Mouse (Mus musculus) hindbrain, embryonic 12.5 days (tissue): ENCODE measurements around the gene Pepd. TPM values are rescaled to one million over a fixed set of nuclear protein-coding genes. Genes with fewer than 3 reads are reported as not detected.

Source experiments
- ATAC-seq: fragments of 200-750 bp; cut with Nextera tagmentation; 2 replicates; pipeline ENCODE4 v1.8.0; 2017; ENCODE audit warnings: moderate TSS enrichment; ENCODE audit not compliant: low FRiP score
- H3K27ac ChIP-seq: fragments of 300-500 bp; sonication (generic); 2 replicates; pipeline ENCODE4 v1.5.1; 2016; ENCODE audit warnings: mild to moderate bottlenecking
- H3K27me3 ChIP-seq: fragments of 300-500 bp; sonication (generic); 2 replicates; pipeline ENCODE4 v1.6.1; 2016; ENCODE audit warnings: mild to moderate bottlenecking
- H3K36me3 ChIP-seq: fragments of 300-500 bp; sonication (generic); 2 replicates; pipeline ENCODE4 v1.6.1; 2016; ENCODE audit warnings: mild to moderate bottlenecking
- H3K4me1 ChIP-seq: fragments of 300-500 bp; sonication (generic); 2 replicates; pipeline ENCODE4 v1.6.1; 2016
- H3K4me2 ChIP-seq: fragments of 300-500 bp; sonication (generic); replicated peaks from 2 replicates; pipeline ENCODE4 v1.6.1; 2016; ENCODE audit warnings: mild to moderate bottlenecking
- H3K4me3 ChIP-seq: fragments of 300-500 bp; sonication (generic); 2 replicates; pipeline ENCODE4 v1.5.1; 2016; ENCODE audit warnings: mild to moderate bottlenecking
- H3K9ac ChIP-seq: fragments of 300-500 bp; sonication (generic); 2 replicates; pipeline ENCODE4 v1.6.1; 2016; ENCODE audit warnings: mild to moderate bottlenecking, moderate library complexity
- H3K9me3 ChIP-seq: fragments of 300-500 bp; sonication (generic); replicated peaks from 2 replicates; pipeline ENCODE4 v1.6.1; 2016; ENCODE audit warnings: mild to moderate bottlenecking
- WGBS: fragments of 180-500 bp; shearing (Covaris S2); methylation state at CpG from one replicate; pipeline ENCODE4 v1.1.7; 2016; 5-methylcytosine and 5-hydroxymethylcytosine counted together
- polyA plus RNA-seq: library from polyadenylated mRNA; unstranded; fragments of >200 nt; fragmentation: Nextera tagmentation; extraction: Ambion mirVana; gene quantifications from 2 replicates; pipeline ENCODE4 v1.2.1, GENCODE M21; 2016

Pepd gene
- 55.6 and 56.0 TPM in 2 replicates for polyA plus RNA-seq

DNA sequence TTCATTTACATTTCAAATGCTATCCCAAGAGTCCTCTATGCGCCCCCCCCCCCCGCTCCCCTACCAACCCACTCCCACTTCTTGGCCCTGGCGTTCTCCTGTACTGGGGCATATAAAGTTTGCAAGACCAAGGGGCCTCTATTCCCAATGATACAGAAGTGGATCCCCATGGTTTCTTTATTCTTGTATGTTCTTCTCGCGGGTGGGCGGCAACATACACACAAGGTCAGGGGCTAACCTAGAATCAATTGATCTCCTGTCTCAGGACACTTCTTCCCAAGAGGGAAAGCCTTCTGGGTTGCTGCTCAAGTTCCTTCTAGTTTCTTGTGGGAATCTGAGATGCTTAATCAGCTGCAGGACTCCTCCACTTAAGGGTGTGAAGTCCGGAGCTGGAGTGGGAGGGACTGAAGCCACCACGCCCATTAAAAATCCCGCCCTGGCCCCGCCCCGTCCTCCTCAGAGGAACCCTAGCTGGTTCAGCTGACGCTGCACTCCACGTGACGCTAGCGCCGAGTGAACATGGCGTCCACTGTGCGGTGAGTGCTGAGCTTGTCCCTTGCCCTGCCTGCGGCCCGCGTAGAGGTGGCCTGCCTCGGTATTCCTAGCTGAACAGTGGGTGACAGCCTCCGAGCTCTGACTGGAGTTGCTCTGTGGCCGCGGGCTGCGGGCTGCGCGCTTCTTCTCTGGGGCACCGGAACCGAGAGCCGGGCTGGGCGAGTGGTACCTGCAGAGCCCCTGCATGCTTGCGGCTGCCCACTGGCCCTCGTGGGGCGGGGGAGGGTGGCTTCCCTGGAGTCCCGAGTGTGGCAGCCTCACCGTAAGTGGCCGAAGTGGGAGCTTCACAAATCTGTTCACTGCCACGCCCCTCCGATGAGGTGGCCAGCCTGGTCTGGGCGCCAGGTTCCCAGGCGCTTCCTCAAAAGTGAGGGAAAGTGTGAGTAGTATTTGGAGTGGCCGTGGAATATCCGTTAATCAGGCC is at the start of gene Pepd:
TSS of gene Pepd (plus strand) at position 461 of the 979 bp plus-strand sequence.
- Histone ChIP-seq H3K9ac (peak within 1 kb of the TSS; percentile 70), H3K27ac (peak within 1 kb of the TSS; percentile 9; the same call in 1 of the 2 replicates), H3K27me3 (no peaks in the 10 kb centered on the region), H3K4me1 (peaks cover 23% of the 10 kb centered on the region), H3K9me3 (peaks cover 4% of the 10 kb centered on the region), H3K4me3 (peak within 1 kb of the TSS; percentile 61), H3K4me2 (peak within 1 kb of the TSS; percentile 73), H3K36me3 (no peaks in the 10 kb centered on the region)
- peak; percentile 92 for ATAC-seq
- 6% methylated on average over 44 of the region's 44 CpGs for WGBS

DNA sequence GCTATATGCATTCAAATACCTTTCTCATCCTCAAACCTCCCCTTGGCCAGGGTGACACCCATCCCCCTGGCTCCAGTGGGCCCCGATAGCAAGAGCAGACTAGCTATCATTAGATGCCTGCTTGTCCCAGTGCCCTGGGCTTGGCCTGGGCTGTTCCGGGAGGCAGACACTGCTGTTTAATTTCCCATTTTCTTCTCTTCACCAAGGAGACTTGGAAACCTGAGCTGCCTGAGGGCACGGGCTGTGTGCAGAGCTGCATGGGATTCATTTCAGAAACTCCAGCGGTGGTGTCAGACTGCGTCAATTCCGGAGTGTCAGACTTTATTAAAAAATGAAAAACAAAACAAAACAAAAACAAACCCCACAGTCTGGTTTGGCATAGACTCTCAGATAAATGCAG is 44.9 kb upstream of the Pepd start:
- Histone ChIP-seq H3K27ac (peak overlapping the region; percentile 2; the same call in 1 of the 2 replicates), H3K27me3 (no peaks in the 10 kb centered on the region)
- WGBS, result 44% methylated on average over 6 of the region's 6 CpGs

DNA sequence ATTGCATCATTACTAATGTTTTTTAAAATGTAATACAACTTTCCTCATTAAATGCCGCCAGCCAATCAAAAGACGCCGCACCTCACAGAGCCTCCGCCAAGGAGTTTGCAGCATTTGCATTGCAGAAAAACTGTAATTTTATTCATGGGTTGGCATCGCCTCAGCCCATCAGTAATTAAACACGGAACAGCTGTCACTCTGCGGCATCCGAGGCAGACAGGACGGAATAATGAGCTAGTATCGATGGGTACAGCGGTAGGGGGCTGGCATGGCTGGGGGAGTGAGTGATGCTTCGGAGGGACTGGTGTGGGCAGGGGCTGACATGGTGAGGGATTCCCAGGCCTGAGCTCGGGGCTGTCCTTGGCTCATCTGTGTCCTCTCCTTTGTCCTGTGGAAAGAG is 42.5 kb upstream of the Pepd start:
- peak overlapping the region; percentile 12; the same call in 1 of the 2 replicates for H3K4me2 ChIP-seq
- H3K27ac ChIP-seq, result peak overlapping the region; percentile 61
- 50% methylated on average over 13 of the region's 13 CpGs for WGBS
- H3K9ac ChIP-seq, result no peak overlapping the region
- H3K4me3 ChIP-seq, result no peak overlapping the region
- H3K36me3 ChIP-seq, result no peaks in the 10 kb centered on the region
- peaks cover 17% of the 10 kb centered on the region for H3K4me1 ChIP-seq
- H3K27me3 ChIP-seq, result no peaks in the 10 kb centered on the region
- peak; percentile 92 for ATAC-seq
- no peaks in the 10 kb centered on the region for H3K9me3 ChIP-seq

More for the DNA sequence above, 44.9 kb upstream of the Pepd start:
- ATAC-seq, result no peak
- no peak overlapping the region for H3K4me2 ChIP-seq
- H3K9me3 ChIP-seq, result no peaks in the 10 kb centered on the region
- no peak overlapping the region for H3K4me3 ChIP-seq
- H3K9ac ChIP-seq, result no peak overlapping the region
- H3K4me1 ChIP-seq, result peaks cover 17% of the 10 kb centered on the region
- no peaks in the 10 kb centered on the region for H3K36me3 ChIP-seq

DNA sequence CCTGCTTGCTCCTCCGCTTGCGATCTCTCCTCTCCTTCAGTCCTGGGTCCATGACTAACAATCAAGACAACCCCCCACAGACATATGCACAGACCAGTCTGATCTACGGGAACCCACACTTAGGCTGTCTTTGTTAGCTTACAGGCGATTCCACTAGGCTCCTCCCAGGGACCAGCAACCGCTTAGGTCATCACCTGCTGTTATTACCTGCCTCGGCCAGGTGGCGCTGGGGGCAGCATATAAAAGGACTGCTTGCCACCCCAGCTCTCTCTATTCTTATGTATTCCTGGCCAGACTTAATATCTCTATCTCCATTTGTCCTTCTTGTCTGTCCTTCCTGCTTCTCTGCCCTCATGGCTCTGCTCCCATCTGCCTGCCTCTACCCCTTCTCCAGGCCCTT is 35.4 kb upstream of the Pepd start:
- Histone ChIP-seq H3K36me3 (no peaks in the 10 kb centered on the region), H3K4me2 (no peak overlapping the region), H3K4me3 (no peak overlapping the region), H3K27me3 (no peaks in the 10 kb centered on the region), H3K9me3 (no peaks in the 10 kb centered on the region), H3K27ac (no peak overlapping the region), H3K9ac (no peak overlapping the region), H3K4me1 (no peaks in the 10 kb centered on the region)
- no peak for ATAC-seq
- WGBS, result 67% methylated on average over 7 of the region's 7 CpGs

DNA sequence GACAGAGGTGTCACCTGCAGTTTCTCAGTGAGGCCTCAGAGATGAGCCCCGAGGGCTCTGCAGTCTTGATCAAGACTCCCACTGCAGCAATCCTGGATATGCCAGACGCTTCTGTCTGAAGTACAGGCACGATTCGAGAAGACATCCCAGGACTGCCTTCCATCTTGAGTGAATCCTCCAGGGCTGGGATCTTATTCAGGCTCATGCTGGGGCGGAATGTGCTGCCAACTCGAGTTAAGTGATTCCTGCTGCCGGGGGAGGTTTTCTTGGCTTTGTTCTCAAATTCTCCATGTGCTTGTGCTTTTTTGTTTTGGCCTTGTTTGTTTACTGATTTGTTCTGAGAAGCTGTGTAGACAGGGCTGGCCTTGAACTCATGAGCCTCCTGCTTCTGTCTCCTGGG is 34.4 kb upstream of the Pepd start:
- WGBS, result 59% methylated on average over 7 of the region's 7 CpGs
- Histone ChIP-seq H3K9ac (no peak overlapping the region), H3K4me2 (no peak overlapping the region), H3K4me3 (no peak overlapping the region), H3K4me1 (no peaks in the 10 kb centered on the region), H3K27me3 (no peaks in the 10 kb centered on the region), H3K9me3 (no peaks in the 10 kb centered on the region), H3K36me3 (no peaks in the 10 kb centered on the region), H3K27ac (no peak overlapping the region)
- ATAC-seq, result no peak

DNA sequence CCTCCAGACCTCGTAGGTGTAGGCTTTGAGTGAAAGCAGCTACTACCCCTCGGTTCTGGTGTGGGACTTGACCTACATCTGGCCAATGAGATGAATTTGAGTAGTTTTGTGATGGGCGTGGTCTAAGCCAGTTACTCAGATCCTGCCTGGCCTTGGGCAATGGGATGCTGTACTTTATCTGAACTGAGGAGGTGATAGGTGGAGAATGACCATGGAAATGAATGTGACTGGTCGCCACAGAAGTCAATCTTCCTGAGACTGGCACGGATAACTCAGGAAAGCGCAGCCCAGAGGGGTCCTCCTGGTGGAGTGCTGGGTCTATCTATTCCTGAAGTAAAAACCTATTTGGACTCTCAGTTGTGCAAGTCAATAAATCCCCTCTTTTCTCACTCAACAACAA is 23.7 kb upstream of the Pepd start:
- Histone ChIP-seq H3K27me3 (no peaks in the 10 kb centered on the region), H3K27ac (no peak overlapping the region), H3K4me1 (peaks cover 3% of the 10 kb centered on the region; the same call in 1 of the 2 replicates), H3K9ac (no peak overlapping the region), H3K9me3 (peaks cover 5% of the 10 kb centered on the region), H3K36me3 (no peaks in the 10 kb centered on the region), H3K4me3 (no peak overlapping the region), H3K4me2 (no peak overlapping the region)
- WGBS, result 71% methylated on average over 6 of the region's 6 CpGs
- ATAC-seq, result no peak

DNA sequence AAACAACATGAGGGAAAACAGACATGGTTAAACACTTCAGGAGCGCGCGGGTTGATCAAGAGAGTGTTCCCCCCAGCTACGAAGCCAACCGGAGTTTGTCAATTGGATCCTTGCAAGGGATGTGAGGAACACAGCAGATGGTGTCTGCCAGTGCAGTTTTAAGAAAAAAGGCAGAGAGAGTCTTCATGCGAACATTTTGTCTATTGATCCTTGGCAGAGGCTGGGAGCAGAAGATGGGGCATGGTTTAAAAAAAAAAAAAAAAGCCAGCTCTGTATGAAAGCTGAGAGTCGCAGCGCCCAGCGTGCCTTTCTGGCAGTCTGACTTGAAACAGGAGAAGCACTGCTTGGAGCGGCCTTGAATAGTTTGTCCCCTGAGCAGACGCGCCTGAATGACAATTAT is 23.3 kb upstream of the Pepd start:
- H3K27ac ChIP-seq, result no peak overlapping the region
- H3K4me1 ChIP-seq, result peaks cover 3% of the 10 kb centered on the region; the same call in 1 of the 2 replicates
- no peak overlapping the region for H3K9ac ChIP-seq
- 53% methylated on average over 12 of the region's 12 CpGs for WGBS
- H3K4me2 ChIP-seq, result no peak overlapping the region
- no peak for ATAC-seq
- H3K27me3 ChIP-seq, result no peaks in the 10 kb centered on the region
- H3K36me3 ChIP-seq, result no peaks in the 10 kb centered on the region
- peaks cover 5% of the 10 kb centered on the region for H3K9me3 ChIP-seq
- no peak overlapping the region for H3K4me3 ChIP-seq

DNA sequence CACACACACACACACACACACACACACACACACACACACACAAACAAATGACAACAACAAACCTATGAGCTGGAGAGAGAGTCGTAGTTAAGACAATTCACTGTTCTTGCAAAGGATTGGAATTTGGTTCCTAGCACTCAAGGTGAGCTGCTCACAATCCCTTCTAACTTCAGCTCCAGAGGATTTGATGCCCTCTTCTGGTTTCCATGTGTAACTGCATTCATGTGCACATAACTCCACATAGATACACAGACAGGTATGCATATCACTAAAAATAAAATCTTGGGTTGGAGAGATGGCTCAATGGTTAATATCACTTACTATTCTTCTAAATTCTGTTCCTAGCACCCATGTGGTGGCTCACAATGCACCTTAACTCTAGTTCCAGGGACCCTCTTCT is 19.3 kb upstream of the Pepd start:
- no peak overlapping the region for H3K27ac ChIP-seq
- H3K27me3 ChIP-seq, result no peaks in the 10 kb centered on the region
- H3K9ac ChIP-seq, result no peak overlapping the region
- no peak for ATAC-seq
- 88% methylated on average over 1 of the region's 1 CpGs for whole genome bisulfite sequencing
- no peaks in the 10 kb centered on the region for H3K36me3 ChIP-seq
- peaks cover 18% of the 10 kb centered on the region for H3K4me1 ChIP-seq
- no peak overlapping the region for H3K4me2 ChIP-seq
- no peak overlapping the region for H3K4me3 ChIP-seq
- H3K9me3 ChIP-seq, result peaks cover 5% of the 10 kb centered on the region

DNA sequence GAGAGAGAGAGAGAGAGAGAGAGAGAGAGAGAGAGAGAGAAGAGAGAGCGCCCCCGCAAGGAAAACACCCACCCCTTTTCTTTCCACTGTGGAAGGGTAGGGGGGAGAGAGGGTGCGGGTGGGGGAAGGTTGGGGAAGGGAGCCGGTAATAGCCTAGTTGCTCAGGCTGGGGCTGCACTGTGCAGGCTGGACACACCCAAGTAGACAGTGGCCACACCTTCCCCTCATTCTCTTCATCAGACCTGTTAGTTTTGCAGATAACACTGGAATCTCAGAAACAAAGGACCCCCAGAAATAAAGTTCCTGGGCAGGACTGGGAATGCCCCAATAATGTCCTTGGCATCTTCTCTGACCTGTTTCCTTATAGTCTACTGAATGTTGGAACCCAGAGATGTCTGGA is 15.7 kb upstream of the Pepd start:
- WGBS, result 88% methylated on average over 4 of the region's 4 CpGs
- ATAC-seq, result no peak
- H3K4me1 ChIP-seq, result peaks cover 18% of the 10 kb centered on the region

DNA sequence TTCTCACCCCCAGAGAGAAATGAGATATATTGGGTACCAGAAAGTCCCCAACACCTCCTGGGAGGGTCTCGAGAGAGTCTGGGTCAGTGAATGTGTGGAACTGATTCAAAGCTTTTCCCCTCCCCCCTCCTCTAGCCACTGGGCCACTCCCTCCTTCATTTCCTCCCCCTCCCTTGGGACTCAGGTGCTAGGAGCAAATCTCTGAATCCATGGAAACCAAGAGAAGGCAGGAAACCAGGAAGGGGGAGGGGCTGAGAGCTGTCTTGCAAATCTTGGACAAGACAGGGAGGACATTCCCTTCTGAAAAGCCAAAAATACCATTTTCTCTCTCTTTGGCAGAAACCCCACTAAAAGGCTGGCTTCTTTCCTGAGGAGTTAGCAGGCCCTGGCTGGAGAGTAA is 15.1 kb upstream of the Pepd start:
- Histone ChIP-seq H3K4me3 (no peak overlapping the region), H3K4me2 (no peak overlapping the region), H3K9me3 (peaks cover 5% of the 10 kb centered on the region), H3K36me3 (no peaks in the 10 kb centered on the region), H3K27me3 (no peaks in the 10 kb centered on the region), H3K4me1 (peaks cover 17% of the 10 kb centered on the region), H3K9ac (no peak overlapping the region), H3K27ac (no peak overlapping the region)
- WGBS, result 12% methylated on average over 1 of the region's 1 CpGs
- no peak for ATAC-seq

More for the DNA sequence above, 15.7 kb upstream of the Pepd start:
- peaks cover 5% of the 10 kb centered on the region for H3K9me3 ChIP-seq
- no peak overlapping the region for H3K9ac ChIP-seq
- no peak overlapping the region for H3K4me3 ChIP-seq
- no peak overlapping the region for H3K27ac ChIP-seq
- H3K27me3 ChIP-seq, result no peaks in the 10 kb centered on the region
- H3K4me2 ChIP-seq, result no peak overlapping the region
- no peaks in the 10 kb centered on the region for H3K36me3 ChIP-seq

DNA sequence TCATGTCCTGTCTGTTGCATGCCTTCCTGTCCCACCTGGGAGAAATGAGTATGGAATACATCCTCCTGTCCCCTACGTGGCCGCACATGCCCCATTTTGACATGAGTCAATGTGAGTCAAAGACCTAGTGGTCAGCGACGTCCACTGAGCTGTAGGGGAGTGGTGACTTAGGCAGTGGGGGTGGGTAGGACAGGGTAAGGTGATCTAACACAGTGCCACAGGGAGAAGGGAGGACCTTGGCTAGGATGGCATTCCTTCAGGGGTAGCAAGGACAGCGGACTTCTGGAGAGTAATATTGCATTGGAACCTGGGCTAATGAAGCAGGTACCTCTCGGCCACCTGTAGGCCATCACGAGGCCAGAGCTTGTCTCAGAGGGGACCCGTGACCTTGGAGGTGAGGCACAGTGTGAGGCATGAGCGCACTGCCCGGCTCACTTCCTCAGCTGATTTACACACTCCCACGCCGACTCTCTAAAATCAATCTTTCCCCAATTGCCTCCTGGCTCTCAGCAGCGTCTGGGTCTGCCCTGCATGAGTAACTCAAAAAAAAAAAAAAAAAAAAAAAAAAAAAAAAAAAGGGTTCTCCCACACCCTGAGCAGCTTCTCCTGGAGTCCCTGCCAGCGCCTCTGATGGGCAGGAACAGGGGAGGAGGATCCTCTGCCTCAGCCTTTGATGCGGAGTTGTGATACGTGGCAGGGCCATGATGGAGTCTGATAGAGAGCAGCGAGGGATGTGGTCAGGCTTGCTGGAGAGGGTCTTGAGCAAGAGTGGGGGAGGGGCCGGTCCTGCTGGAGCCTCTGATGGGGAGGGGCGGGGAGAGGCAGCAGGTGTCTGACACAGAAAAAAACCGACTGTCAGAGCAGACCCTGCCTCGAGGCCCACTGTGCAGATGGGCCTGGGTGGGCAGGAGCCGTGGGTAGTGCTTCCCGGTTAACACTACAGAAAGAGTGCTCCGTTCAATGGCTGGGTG is 1.8 kb upstream of the Pepd start:
- peak overlapping the region; percentile 17; the same call in 1 of the 2 replicates for H3K4me2 ChIP-seq
- peak; percentile 47; the same call in 1 of the 2 replicates for ATAC-seq
- no peaks in the 10 kb centered on the region for H3K27me3 ChIP-seq
- no peak overlapping the region for H3K27ac ChIP-seq
- H3K9ac ChIP-seq, result no peak overlapping the region
- 29% methylated on average over 24 of the region's 24 CpGs for WGBS
- H3K36me3 ChIP-seq, result no peaks in the 10 kb centered on the region
- H3K4me3 ChIP-seq, result no peak overlapping the region
- H3K9me3 ChIP-seq, result peaks cover 7% of the 10 kb centered on the region
- peaks cover 23% of the 10 kb centered on the region for H3K4me1 ChIP-seq

DNA sequence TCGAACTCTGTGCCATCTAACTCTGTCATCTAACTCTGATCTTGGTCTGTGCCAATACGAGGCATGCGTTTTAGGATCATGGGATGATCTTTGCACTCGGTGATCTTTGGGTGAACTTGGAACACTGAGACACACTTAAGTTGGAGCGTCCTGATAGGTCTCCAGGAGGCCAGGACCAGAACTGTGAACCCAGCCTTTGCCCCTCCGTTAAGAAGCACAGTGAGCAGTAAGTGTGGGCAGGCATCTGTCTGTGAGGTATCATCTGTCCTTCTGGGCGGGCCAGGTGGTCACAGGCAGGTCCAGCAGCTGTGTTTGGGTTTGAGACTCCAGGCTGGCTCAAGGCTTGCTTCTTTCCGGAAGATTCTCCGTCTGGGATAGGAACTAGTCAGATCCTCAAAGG is 1.8 kb downstream of the Pepd start:
- Histone ChIP-seq H3K36me3 (no peaks in the 10 kb centered on the region), H3K4me2 (no peak overlapping the region), H3K9me3 (no peaks in the 10 kb centered on the region), H3K27ac (no peak overlapping the region), H3K4me3 (no peak overlapping the region), H3K4me1 (peaks cover 28% of the 10 kb centered on the region), H3K27me3 (no peaks in the 10 kb centered on the region), H3K9ac (no peak overlapping the region)
- ATAC-seq, result no peak
- WGBS, result 93% methylated on average over 9 of the region's 9 CpGs
